Mouse (Mus musculus) megakaryocyte, embryonic 14.5 days (primary cell): ENCODE results near the gene Dapk2.

Source experiments
- FLI1 ChIP-seq: IDR thresholded peaks from 2 replicates; pipeline ENCODE4 v1.6.1; 2012; ENCODE audit warnings: low read length, inconsistent platforms, mixed read lengths
- GATA1 ChIP-seq: IDR thresholded peaks from 3 replicates; pipeline ENCODE4 v1.6.1; 2012; ENCODE audit warnings: mixed read lengths, low read length, inconsistent platforms, borderline replicate concordance

DNA sequence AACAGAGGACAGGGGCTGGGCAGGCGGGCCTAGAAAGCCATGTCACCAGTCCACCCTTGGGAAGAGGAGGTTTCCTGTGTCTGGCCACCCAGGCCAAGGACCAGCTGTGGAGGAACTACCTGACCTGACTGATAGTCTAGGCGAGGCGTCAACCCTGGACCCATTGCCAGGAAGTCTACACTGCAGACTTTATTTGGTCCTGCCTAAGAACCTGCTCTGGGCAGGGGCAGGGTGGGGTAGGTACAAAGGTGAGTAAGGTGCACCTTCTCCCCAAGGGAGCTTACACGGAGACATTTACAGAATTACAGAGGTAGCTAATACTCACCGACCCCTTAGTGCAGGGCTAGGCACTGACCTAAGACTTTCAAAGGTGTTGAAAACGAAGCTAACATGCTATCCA lies 4.4 kb upstream of the Dapk2 start:
- TF ChIP-seq GATA1: no peak
- no peak for TF ChIP-seq FLI1
